Mouse (Mus musculus) testis, adult 2 months (tissue): ENCODE measurements around the gene Bloc1s1.

Source experiments
- CTCF ChIP-seq: fragments of 200-500 bp; IDR thresholded peaks from 2 replicates; pipeline ENCODE4 v1.5.1; 2012; ENCODE audit warnings: low read depth, mild to moderate bottlenecking, inconsistent platforms, low read length, moderate library complexity; ENCODE audit not compliant: control insufficient read depth, insufficient read depth, insufficient replicate concordance
- POLR2A ChIP-seq: fragments of 200-500 bp; IDR thresholded peaks from 2 replicates; pipeline ENCODE4 v1.6.1; 2012; ENCODE audit warnings: low read depth, mild to moderate bottlenecking, inconsistent platforms, low read length, moderate library complexity; ENCODE audit not compliant: control insufficient read depth

DNA sequence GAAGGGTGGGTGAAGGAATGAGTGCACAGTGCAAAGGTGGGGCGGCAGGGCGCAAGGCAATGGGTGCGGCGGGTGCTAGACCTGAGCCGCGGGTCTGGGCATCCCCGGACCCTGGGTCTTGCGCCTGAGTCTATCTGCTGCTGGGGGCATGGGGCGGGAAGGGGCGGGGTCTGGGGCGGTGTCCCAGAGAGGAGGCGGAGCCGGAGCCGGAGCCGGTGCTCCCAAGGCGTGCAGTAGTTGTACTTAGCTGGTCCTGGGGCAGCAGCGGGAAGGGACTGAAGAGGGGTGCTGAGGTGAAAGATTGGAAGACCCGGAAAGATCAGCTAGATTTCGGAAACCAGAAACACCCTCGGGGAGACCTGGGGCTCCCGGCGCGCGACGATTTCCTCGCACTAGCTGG, 9.7 kb upstream of the Bloc1s1 start, which contains the start of gene Itga7:
- TF ChIP-seq POLR2A (no peak), CTCF (no peak)
